Mouse (Mus musculus) urinary bladder, postnatal 25 days (tissue): ENCODE data around the gene Gm10271.

ENCODE experiments used
- DNase-seq: peaks from one replicate; pipeline ENCODE4 v3.0.0; 2022; ENCODE audit warnings: low spot score

Gm10271 gene

DNA sequence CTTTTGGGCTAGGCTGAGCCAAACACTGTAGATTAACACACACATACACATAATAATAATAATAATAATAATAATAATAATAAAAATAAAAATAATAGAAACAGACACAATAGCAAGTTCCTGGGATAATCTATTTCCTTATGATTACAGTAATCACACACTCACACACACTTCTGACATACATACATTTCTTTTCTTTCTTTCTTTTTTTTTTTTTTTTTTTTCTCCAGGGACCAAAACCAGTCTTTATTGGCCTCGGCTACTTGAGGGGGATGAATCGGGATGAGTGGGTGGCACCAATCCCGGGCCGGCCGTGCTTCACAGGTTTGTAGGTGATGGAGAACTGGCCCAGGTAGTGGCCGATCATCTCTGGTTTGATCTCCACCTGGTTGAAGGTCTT is at the start of gene Gm10271:
Gm10271 (minus strand) TSS at position 101 of the 400 bp plus-strand sequence.
- no peak for DNase-seq

GRCm38 (mm10) chr10:117021020-117021754 is 48.8 kb upstream of the Gm10271 start:
- no peak for DNase-seq

- DNase-seq: no peak
Observed at GRCm38 (mm10) chr10:117018281-117018840, 46.0 kb upstream of the Gm10271 start.

GRCm38 (mm10) chr10:117014565-117014964 is 42.2 kb upstream of the Gm10271 start:
- DNase-seq: no peak

GRCm38 (mm10) chr10:117013689-117014390 is 41.4 kb upstream of the Gm10271 start:
- no peak for DNase-seq

- DNase-seq: no peak
Observed at GRCm38 (mm10) chr10:117011047-117011446, 38.6 kb upstream of the Gm10271 start.

- DNase-seq: no peak
Observed at GRCm38 (mm10) chr10:117009691-117010090, 37.3 kb upstream of the Gm10271 start.

DNA sequence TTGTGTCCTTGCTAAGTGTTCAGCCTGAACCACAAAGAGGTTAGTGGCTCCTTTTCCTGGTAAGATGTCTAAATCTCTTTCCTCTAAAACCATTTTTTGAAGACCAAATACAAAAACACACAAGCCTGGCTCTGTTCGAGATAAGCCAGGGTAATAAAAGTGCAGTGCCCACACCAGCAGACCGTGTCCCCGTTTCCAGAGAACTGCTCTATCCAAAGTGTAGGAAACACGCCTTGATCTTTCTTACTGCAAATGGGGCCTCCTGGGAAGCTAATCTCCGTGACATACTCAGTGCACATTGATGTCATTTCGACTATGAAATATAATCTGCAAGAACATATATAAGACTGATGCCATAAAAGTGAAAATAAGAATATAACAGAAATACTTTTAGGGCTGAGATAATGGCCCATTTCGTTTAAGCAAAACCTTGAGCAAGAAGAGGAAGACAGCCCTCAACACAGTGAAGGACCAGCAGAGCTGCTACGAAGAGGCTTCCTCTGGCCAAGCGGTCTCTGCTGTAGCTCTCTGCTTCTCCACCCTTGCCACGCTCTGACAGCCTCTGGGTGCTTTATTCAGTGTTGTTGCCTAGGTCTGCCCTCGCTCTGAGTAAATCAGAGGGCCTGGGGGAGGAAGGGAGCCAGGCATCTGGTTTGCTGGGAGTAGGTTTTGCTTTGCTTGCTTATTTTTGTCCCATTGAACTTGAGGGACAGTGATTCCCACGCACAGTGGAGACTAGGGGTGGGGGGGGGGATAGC is 33.5 kb upstream of the Gm10271 start:
- no peak for DNase-seq

DNA sequence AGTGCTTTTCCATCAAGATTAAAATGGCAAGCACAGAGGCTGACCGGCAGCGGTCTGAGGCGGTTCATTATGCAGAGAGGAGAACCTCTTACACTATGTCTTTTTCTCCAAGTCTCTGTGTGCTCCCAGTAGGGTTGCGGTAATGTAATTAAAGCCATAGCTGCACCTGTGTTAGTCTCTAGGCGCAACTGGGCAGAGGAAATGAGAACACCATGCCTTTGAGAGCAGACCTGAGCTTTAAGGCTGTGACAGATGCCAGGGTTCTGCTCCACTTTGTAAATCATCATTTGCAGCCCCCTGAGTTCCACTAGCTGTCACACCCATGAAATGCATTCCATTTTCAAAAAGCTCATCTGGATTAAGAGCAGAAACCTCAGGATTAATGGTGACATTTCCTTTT is 32.3 kb upstream of the Gm10271 start:
- DNase-seq: no peak

DNA sequence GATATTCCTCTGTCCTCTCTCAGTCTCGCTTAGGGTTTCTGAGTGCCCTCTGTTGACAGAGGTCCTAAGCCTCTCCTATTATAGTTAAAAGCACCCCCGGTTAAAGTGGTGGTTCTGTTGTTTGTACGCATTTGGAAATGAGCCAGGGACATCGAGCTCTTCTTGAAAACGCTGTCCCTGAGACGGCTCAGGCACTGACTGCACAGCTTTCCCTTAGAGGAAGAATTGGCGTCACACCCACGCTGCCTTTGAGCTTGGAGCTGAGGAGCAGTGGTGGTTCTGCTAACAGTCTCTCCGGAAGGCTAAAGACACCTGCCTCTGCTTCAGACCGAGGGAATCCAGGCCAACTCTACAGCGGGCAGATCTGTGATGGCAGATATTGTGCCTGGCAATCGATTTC is 28.6 kb upstream of the Gm10271 start:
- DNase-seq: no peak

DNA sequence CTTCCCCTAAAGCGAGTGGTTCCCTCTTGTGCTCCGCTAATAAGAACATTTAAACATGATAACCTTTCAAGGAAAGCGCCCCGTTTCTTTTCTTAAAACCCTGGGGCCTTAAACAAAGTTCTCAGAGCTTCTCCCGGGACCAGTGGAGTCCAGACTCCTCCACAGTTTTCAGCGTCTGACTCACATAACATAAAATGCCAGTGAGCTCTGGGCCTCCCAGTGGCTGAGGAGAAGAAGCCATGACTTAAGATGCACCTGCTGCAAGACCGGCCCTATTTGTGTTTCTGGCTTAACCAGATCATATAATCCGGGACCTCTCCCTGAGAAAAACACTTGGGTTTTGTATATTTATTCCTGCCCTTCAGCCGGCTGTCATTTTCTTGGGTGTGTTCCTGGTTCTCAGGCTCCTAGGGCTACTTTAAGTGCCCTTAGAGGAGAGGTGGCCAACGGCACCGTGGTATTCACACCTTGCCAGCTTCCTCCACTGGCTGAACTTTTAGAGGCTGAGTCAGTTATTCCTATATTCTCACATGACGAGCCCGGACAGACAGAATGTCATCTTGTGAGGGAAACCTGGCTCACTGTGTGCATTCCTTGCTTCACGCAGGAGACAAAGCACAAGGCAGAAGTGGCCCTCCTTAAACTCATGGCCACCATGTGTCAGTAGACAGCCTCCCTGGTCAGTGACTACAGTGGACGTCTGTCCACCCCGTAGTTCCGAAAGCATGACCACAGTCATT is 26.5 kb upstream of the Gm10271 start:
- no peak for DNase-seq

GRCm38 (mm10) chr10:116996236-116996600 is 23.8 kb upstream of the Gm10271 start:
- peak; percentile 55 for DNase-seq

DNA sequence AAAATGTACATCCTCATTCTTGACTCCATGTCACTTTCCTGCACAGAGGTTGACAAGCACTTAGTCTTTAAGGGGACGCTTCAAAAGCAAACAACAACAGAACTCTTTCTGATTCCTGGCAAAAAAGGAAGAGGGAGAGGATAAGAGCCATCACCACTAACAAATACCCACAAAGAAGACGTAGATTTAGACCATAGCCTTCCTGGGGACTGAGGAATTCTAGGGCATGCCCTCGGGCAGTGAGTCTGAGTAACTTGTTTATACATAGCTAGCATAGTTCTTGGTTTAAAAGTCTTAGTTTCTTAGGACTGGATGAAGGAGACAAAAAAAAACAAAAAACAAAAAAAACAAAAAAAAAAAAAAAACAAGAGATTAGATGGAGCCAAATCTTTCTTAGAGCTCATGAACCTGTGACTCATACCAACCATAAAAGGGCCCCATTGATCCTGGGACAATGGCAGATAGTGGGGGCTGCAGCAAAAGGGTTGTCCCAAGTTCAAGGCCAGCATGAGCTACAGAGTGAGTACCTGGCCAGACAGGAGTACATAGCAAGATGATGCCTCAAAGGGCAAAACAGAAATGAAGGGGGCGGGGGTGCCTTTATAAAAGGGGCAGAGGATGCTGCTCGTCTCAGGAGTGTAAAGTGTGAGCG is 23.3 kb upstream of the Gm10271 start:
- no peak for DNase-seq

DNA sequence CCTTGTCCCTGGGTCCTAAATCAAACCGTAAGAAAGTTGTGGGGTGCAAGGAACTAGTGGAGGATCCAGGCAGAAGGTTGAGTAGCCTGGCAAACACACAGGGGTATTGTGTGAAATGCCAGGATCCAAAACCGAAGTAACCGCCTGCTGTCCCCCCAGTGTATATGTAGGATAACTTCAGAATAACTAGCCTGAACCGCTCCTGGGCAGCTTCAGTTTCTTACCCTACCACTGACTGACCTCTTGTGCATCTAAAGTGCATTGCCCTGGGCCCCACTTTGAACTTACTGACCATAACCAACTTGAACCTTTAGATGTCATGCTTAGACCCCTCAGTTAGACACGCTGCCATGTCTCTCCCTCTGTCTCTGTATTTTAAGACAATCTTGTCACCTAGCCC is 22.8 kb upstream of the Gm10271 start:
- no peak for DNase-seq

DNA sequence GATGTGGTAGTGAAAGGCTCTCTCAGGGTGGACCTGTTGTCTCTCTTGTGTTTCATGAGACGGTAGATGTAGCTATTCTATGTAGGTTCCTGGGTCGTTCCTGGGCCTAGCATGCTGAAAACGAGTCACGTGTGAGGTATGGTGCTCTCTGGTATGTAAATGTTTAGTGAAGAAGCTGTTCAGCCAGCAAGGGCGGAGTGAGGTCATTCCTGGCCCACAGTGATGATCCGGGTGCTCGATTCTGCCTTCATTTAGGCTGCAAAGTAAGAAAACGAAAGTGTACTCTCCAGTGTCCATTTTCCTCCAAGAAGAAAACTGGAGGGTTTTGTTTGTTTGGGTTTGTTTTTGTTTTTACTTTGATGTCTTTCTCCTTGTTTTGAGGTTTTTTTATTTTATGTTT is 21.6 kb upstream of the Gm10271 start:
- no peak for DNase-seq

- DNase-seq: no peak
Observed at GRCm38 (mm10) chr10:116986264-116987082, 14.1 kb upstream of the Gm10271 start, which contains the start of gene Best3. Gene Best3, plus strand, starts transcription at chr10:116986314.

DNA sequence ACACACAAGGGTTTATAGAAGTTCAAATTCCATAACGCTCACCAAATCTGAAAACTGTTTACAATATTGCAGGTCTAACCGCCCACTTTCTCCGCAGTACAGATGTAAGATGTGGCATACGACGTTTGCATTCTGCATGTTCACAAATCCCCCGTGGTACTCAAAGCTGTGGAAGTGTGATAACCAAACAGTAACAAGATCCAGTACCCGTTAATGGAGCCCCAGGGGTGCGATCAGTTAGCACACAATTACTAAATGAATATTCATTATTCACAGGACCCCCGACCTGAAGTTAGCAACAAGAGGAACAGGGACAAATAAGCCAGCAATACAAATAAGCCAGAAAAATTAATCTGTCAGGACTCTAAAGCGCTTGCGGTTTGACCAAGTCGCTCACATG is 12.4 kb upstream of the Gm10271 start:
- DNase-seq: no peak

- DNase-seq: no peak
Observed at GRCm38 (mm10) chr10:116982526-116982925, 10.1 kb upstream of the Gm10271 start.

DNA sequence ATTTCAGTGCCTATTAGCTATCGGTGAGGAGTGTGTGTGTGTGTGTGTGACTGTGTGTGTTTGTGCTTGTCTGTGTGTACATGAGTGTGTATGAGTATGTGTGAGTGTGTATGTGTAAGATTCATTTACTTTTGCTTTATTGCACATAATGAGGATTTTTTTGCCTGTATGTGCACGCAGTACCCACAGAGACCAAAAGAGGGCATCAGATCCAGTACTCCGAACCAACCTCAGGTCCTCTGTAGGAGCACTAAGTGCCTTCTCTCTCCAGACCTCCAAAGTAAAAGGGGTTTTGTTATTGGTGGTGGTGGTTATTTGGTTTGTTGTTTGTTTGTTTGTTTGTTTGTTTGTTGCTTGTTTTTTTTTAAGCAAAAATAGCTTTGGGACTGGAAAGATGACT is 8.5 kb upstream of the Gm10271 start:
- DNase-seq: no peak

DNA sequence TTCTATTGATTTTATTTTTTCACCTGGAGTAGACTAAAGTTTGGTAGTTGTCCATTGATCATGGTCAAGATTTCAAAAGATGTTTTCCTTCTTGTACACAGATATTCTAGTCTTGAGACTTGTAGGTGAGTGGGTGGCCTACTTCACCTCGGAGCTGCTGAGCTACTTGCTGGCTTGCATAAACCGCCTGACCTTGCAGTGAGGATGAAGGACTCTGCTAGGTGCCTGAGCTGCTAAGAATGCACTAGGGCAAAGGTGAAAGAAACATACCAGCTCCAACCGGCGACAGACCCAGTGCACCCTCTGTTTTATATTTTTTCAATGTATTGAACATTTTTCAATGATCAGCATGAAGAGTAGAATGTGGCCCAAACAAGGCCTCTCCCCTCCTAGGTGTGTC is 7.9 kb upstream of the Gm10271 start:
- no peak for DNase-seq
